27 mouse cellular contexts compared by ENCODE assay signal in the genomic region with DNA sequence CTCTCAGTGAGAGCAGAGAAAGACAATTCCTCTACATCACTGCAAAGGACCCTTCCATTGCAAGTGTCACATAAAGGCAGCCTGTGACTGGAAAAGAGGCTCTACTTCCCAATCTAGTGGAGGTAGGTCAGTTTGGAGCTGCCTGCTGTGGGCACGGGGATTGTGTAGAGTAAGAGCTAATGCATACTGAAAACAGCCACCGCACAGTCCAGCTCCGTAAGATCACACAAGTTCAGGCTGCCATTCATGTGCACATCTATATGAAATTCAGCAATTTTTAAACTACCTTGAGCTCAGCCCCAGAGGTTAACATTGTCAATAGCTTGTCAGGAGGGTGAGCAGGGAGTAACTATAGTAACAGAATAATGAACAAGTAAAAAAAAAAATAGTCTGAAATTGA.
A peak's percentile ranks its signal among the peaks of the same experiment; 100 is the strongest.
DNase-seq lines count a peak whose midpoint lies in the region; ATAC-seq and TF ChIP-seq lines count a peak whose summit lies in the region.
"Had no signal": no experiment of that assay in that cellular context is flagged by ENCODE, and none has a peak within 500 bp of the region (broad histone marks: within the 10 kb centered on the region; RNA-seq: fewer than 3 reads in every experiment).

No protein-coding gene starts in this region.

- H3K4me1 ChIP-seq in forebrain, embryonic 11.5 days (replicated peaks; ENCODE audit: control insufficient read depth, insufficient read depth, low read length), result no peaks in the 10 kb centered on the region
- H3K4me1 ChIP-seq in forebrain, embryonic 12.5 days, result no peaks in the 10 kb centered on the region
- H3K4me1 ChIP-seq in forebrain, postnatal 0 days (ENCODE audit: insufficient read depth), result no peaks in the 10 kb centered on the region
- H3K4me1 ChIP-seq in forebrain, embryonic 10.5 days, result 0 out of 2 replicates have a peak, but pooled peaks cover 3% of the 10 kb centered on the region
- peaks cover 5% of the 10 kb centered on the region for H3K4me1 ChIP-seq in heart, adult 2 months (ENCODE audit: control insufficient read depth, insufficient read depth, low read length)
- no peaks in the 10 kb centered on the region for H3K4me1 ChIP-seq in midbrain, embryonic 16.5 days (ENCODE audit: control insufficient read depth, insufficient read depth, low read length)
- no peaks in the 10 kb centered on the region for H3K4me1 ChIP-seq in midbrain, embryonic 15.5 days
- H3K4me1 ChIP-seq: embryonic facial prominence, embryonic 13.5 days had no signal

- TF ChIP-seq CTCF in forebrain, postnatal 0 days (IDR thresholded peaks at IDR 0.05; ENCODE audit: low read depth), result no peak
- no peak for TF ChIP-seq CTCF in heart, adult 2 months (IDR thresholded peaks at IDR 0.05)

- H3K4me3 ChIP-seq in forebrain, embryonic 11.5 days (ENCODE audit: low read depth, low read length), result no peak overlapping the region
- no peak overlapping the region for H3K4me3 ChIP-seq in forebrain, embryonic 12.5 days (replicated peaks)
- H3K4me3 ChIP-seq in forebrain, postnatal 0 days (ENCODE audit: low read depth, low read length), result no peak overlapping the region
- H3K4me3 ChIP-seq in forebrain, embryonic 10.5 days, result no peak overlapping the region
- no peak overlapping the region for H3K4me3 ChIP-seq in heart, adult 2 months
- H3K4me3 ChIP-seq in midbrain, embryonic 16.5 days (ENCODE audit: low read depth, low read length), result no peak overlapping the region
- no peak overlapping the region for H3K4me3 ChIP-seq in midbrain, embryonic 15.5 days
- H3K4me3 ChIP-seq: embryonic facial prominence, embryonic 10.5 days; embryonic facial prominence, embryonic 13.5 days; erythroblast, embryonic 14.5 days; heart, embryonic 10.5 days; heart, embryonic 13.5 days had no signal

- 82% methylated on average over 3 of the region's 3 CpGs for WGBS in forebrain, embryonic 11.5 days
- WGBS in forebrain, embryonic 12.5 days, result 81% methylated on average over 3 of the region's 3 CpGs
- 81% methylated on average over 3 of the region's 3 CpGs for WGBS in forebrain, postnatal 0 days
- 94% methylated on average over 3 of the region's 3 CpGs for WGBS in forebrain, embryonic 10.5 days
- 96% methylated on average over 3 of the region's 3 CpGs for WGBS in heart, adult 2 months
- WGBS in midbrain, embryonic 16.5 days, result 66% methylated on average over 3 of the region's 3 CpGs
- 57% methylated on average over 3 of the region's 3 CpGs for WGBS in midbrain, embryonic 15.5 days

- DNase-seq in forebrain, embryonic 11.5 days (ENCODE audit: low spot score), result peak; percentile 13
- no peak for DNase-seq in forebrain, postnatal 0 days
- DNase-seq in forebrain, embryonic 10.5 days (ENCODE audit: extremely low spot score, low spot score), result no peak
- DNase-seq in heart, adult 2 months, result no peak
- DNase-seq in heart, postnatal 4 days, result no peak
- DNase-seq: adrenal gland, adult 8-10 months; adrenal gland, postnatal 25 days; cerebellum, adult 11-12 months; cerebellum, adult 8-10 months; embryo, embryonic 11 days; gastrocnemius, postnatal 10 days; gastrocnemius, postnatal 36 days; heart, postnatal 36 days; kidney, adult 11 months; kidney, adult 8-10 months had no signal

- no peaks in the 10 kb centered on the region for H3K79me2 ChIP-seq in heart, adult 2 months (replicated peaks; ENCODE audit: control insufficient read depth, insufficient read depth, low read length)

- ATAC-seq in forebrain, embryonic 11.5 days (replicated peaks; ENCODE audit: low FRiP score), result no peak
- ATAC-seq in forebrain, embryonic 12.5 days (ENCODE audit: low FRiP score), result no peak
- ATAC-seq in forebrain, postnatal 0 days, result peak; percentile 74
- ATAC-seq in midbrain, embryonic 16.5 days, result peak; percentile 60; the same call in 1 of the 2 replicates
- no peak for ATAC-seq in midbrain, embryonic 15.5 days (replicated peaks)
- ATAC-seq: activated CD4-positive, CD25-positive, alpha-beta regulatory T cell, adult 4 months; hindbrain, postnatal 0 days; inflammation-experienced regulatory T-cells, adult 6 months had no signal

- no peak overlapping the region for H3K27ac ChIP-seq in forebrain, embryonic 11.5 days (ENCODE audit: low read depth, low read length)
- H3K27ac ChIP-seq in forebrain, embryonic 12.5 days, result no peak overlapping the region
- 0 out of 2 replicates have a peak overlapping the region, but pooled peaks have one; percentile 30 for H3K27ac ChIP-seq in forebrain, postnatal 0 days (ENCODE audit: low read depth, low read length)
- no peak overlapping the region for H3K27ac ChIP-seq in forebrain, embryonic 10.5 days
- H3K27ac ChIP-seq in heart, adult 2 months, result peak overlapping the region; percentile 86
- H3K27ac ChIP-seq in midbrain, embryonic 16.5 days (ENCODE audit: low read length), result no peak overlapping the region
- no peak overlapping the region for H3K27ac ChIP-seq in midbrain, embryonic 15.5 days
- H3K27ac ChIP-seq: embryonic facial prominence, embryonic 10.5 days; embryonic facial prominence, embryonic 13.5 days; heart, embryonic 10.5 days; hindbrain, embryonic 14.5 days; hindbrain, postnatal 0 days had no signal

- TF ChIP-seq POLR2A in heart, adult 2 months (IDR thresholded peaks at IDR 0.05; ENCODE audit: insufficient read depth, low read depth, low read length), result no peak

- H3K9ac ChIP-seq in forebrain, embryonic 11.5 days (ENCODE audit: low read length), result no peak overlapping the region
- no peak overlapping the region for H3K9ac ChIP-seq in forebrain, embryonic 12.5 days
- no peak overlapping the region for H3K9ac ChIP-seq in forebrain, postnatal 0 days
- no peak overlapping the region for H3K9ac ChIP-seq in heart, adult 2 months (ENCODE audit: low read depth, low read length)
- no peak overlapping the region for H3K9ac ChIP-seq in midbrain, embryonic 16.5 days (ENCODE audit: low read depth, low read length)
- H3K9ac ChIP-seq in midbrain, embryonic 15.5 days, result no peak overlapping the region
- H3K9ac ChIP-seq: embryonic facial prominence, embryonic 13.5 days; heart, embryonic 13.5 days; hindbrain, embryonic 14.5 days had no signal

- H3K36me3 ChIP-seq in forebrain, embryonic 11.5 days (ENCODE audit: control insufficient read depth, insufficient read depth, low read length), result no peaks in the 10 kb centered on the region
- H3K36me3 ChIP-seq in forebrain, embryonic 12.5 days (replicated peaks), result no peaks in the 10 kb centered on the region; the same call in 1 of the 2 replicates
- H3K36me3 ChIP-seq in forebrain, postnatal 0 days (ENCODE audit: insufficient read depth), result peaks cover 5% of the 10 kb centered on the region; the same call in 1 of the 2 replicates
- no peaks in the 10 kb centered on the region; the same call in 1 of the 2 replicates for H3K36me3 ChIP-seq in forebrain, embryonic 10.5 days (replicated peaks)
- peaks cover 2% of the 10 kb centered on the region for H3K36me3 ChIP-seq in heart, adult 2 months (ENCODE audit: control insufficient read depth, insufficient read depth, low read length)
- H3K36me3 ChIP-seq in midbrain, embryonic 16.5 days (ENCODE audit: control insufficient read depth, insufficient read depth, low read length), result no peaks in the 10 kb centered on the region
- H3K36me3 ChIP-seq in midbrain, embryonic 15.5 days (replicated peaks), result no peaks in the 10 kb centered on the region
- H3K36me3 ChIP-seq: embryonic facial prominence, embryonic 10.5 days; embryonic facial prominence, embryonic 13.5 days; heart, embryonic 10.5 days had no signal

- TF ChIP-seq EP300 in heart, adult 2 months (IDR thresholded peaks at IDR 0.05; ENCODE audit: insufficient read depth, low read depth, low read length), result no peak

- H3K4me2 ChIP-seq in forebrain, embryonic 11.5 days (ENCODE audit: low read depth, low read length, severe bottlenecking), result no peak overlapping the region
- no peak overlapping the region for H3K4me2 ChIP-seq in forebrain, embryonic 12.5 days
- H3K4me2 ChIP-seq in forebrain, postnatal 0 days (ENCODE audit: low read depth), result no peak overlapping the region
- no peak overlapping the region for H3K4me2 ChIP-seq in midbrain, embryonic 16.5 days (ENCODE audit: low read length)
- no peak overlapping the region for H3K4me2 ChIP-seq in midbrain, embryonic 15.5 days
- H3K4me2 ChIP-seq: embryonic facial prominence, embryonic 13.5 days; hindbrain, embryonic 14.5 days had no signal

- no peaks in the 10 kb centered on the region for H3K9me3 ChIP-seq in forebrain, embryonic 11.5 days (ENCODE audit: control insufficient read depth, low read length)
- no peaks in the 10 kb centered on the region for H3K9me3 ChIP-seq in forebrain, embryonic 12.5 days
- H3K9me3 ChIP-seq in forebrain, postnatal 0 days (ENCODE audit: low read length), result no peaks in the 10 kb centered on the region
- H3K9me3 ChIP-seq in forebrain, embryonic 10.5 days, result no peaks in the 10 kb centered on the region
- H3K9me3 ChIP-seq in midbrain, embryonic 16.5 days (replicated peaks; ENCODE audit: control insufficient read depth, low read length, poor library complexity, severe bottlenecking), result no peaks in the 10 kb centered on the region
- no peaks in the 10 kb centered on the region for H3K9me3 ChIP-seq in midbrain, embryonic 15.5 days
- H3K9me3 ChIP-seq: embryonic facial prominence, embryonic 10.5 days; embryonic facial prominence, embryonic 13.5 days; heart, embryonic 10.5 days; heart, embryonic 13.5 days had no signal

- no peaks in the 10 kb centered on the region for H3K27me3 ChIP-seq in forebrain, embryonic 11.5 days (ENCODE audit: control insufficient read depth, insufficient read depth, low read length)
- H3K27me3 ChIP-seq in forebrain, embryonic 12.5 days, result no peaks in the 10 kb centered on the region
- no peaks in the 10 kb centered on the region for H3K27me3 ChIP-seq in forebrain, postnatal 0 days (ENCODE audit: insufficient read depth, low read length)
- no peaks in the 10 kb centered on the region for H3K27me3 ChIP-seq in forebrain, embryonic 10.5 days (ENCODE audit: poor library complexity, severe bottlenecking)
- H3K27me3 ChIP-seq in heart, adult 2 months (ENCODE audit: control insufficient read depth, insufficient read depth, low read length), result no peaks in the 10 kb centered on the region
- no peaks in the 10 kb centered on the region for H3K27me3 ChIP-seq in midbrain, embryonic 16.5 days (ENCODE audit: control insufficient read depth, insufficient read depth, low read depth, low read length)
- H3K27me3 ChIP-seq in midbrain, embryonic 15.5 days (replicated peaks), result no peaks in the 10 kb centered on the region
- H3K27me3 ChIP-seq: embryonic facial prominence, embryonic 13.5 days; heart, embryonic 13.5 days had no signal

- intact Hi-C loops in heart, adult 2 months (cut with DNase I), result loop anchor here (2.0 kb wide), 1 partner anchor 14 kb away; no protein-coding TSS in a partner anchor

Comparison
In these comparisons a context has a peak if more than half of its experiments do, and no peak if none do; other contexts are left out.
1. ATAC-seq: peak in forebrain, postnatal 0 days (single experiment) and midbrain, embryonic 16.5 days (single experiment); none in forebrain, embryonic 11.5 days (single experiment), forebrain, embryonic 12.5 days (single experiment) and midbrain, embryonic 15.5 days (single experiment).
2. H3K27ac ChIP-seq: peak in forebrain, postnatal 0 days (single experiment) and heart, adult 2 months (single experiment); none in forebrain, embryonic 11.5 days (single experiment), forebrain, embryonic 12.5 days (single experiment), forebrain, embryonic 10.5 days (single experiment), midbrain, embryonic 16.5 days (single experiment) and midbrain, embryonic 15.5 days (single experiment).